Mouse (Mus musculus) fat pad, adult 2 months (tissue): ENCODE data around the gene Dmkn.

Source experiments
- DNase-seq: peaks from one replicate; pipeline ENCODE4 v3.0.0-alpha.2; 2011; ENCODE audit warnings: low read depth, low spot score; ENCODE audit errors: extremely low read depth

The Dmkn gene

GRCm38 (mm10) chr7:30761769-30762352, 1.7 kb upstream of the Dmkn start:
- DNase-seq, result no peak

- DNase-seq, result no peak
Measured at GRCm38 (mm10) chr7:30765173-30765572, 1.6 kb downstream of the Dmkn start.

GRCm38 (mm10) chr7:30766408-30766807, 2.9 kb downstream of the Dmkn start:
- DNase-seq, result no peak

GRCm38 (mm10) chr7:30769236-30769635, 5.7 kb downstream of the Dmkn start:
- DNase-seq, result no peak

GRCm38 (mm10) chr7:30776104-30776503, 12.5 kb downstream of the Dmkn start:
- DNase-seq, result no peak

- DNase-seq, result no peak
Measured at GRCm38 (mm10) chr7:30777081-30777579, 13.6 kb downstream of the Dmkn start.

- no peak for DNase-seq
Measured at GRCm38 (mm10) chr7:30777911-30778310, 14.4 kb downstream of the Dmkn start.

GRCm38 (mm10) chr7:30781792-30782191, 18.2 kb downstream of the Dmkn start:
- DNase-seq, result no peak

- DNase-seq, result peak; percentile 63
Measured at GRCm38 (mm10) chr7:30782658-30783057, 19.1 kb downstream of the Dmkn start.

- no peak for DNase-seq
Measured at GRCm38 (mm10) chr7:30785154-30785553, 21.6 kb downstream of the Dmkn start.

GRCm38 (mm10) chr7:30785721-30786546, 22.4 kb downstream of the Dmkn start:
- DNase-seq, result no peak

- no peak for DNase-seq
Measured at GRCm38 (mm10) chr7:30787377-30788022, 23.9 kb downstream of the Dmkn start, which contains the start of gene Krtdap. TSS of gene Krtdap (plus strand) at chr7:30787896.

GRCm38 (mm10) chr7:30790141-30790540, 26.6 kb downstream of the Dmkn start:
- DNase-seq, result no peak

GRCm38 (mm10) chr7:30791921-30792320, 28.4 kb downstream of the Dmkn start:
- DNase-seq, result no peak

- DNase-seq, result no peak
Measured at GRCm38 (mm10) chr7:30794921-30795320, 31.4 kb downstream of the Dmkn start.

- no peak for DNase-seq
Measured at GRCm38 (mm10) chr7:30796790-30797189, 33.2 kb downstream of the Dmkn start.

GRCm38 (mm10) chr7:30800653-30801052, 37.1 kb downstream of the Dmkn start:
- DNase-seq, result no peak

- no peak for DNase-seq
Measured at GRCm38 (mm10) chr7:30803256-30803655, 39.7 kb downstream of the Dmkn start.

GRCm38 (mm10) chr7:30804026-30804715, 40.6 kb downstream of the Dmkn start:
- DNase-seq, result peak; percentile 98

- DNase-seq, result no peak
Measured at GRCm38 (mm10) chr7:30805924-30806323, 42.4 kb downstream of the Dmkn start.

GRCm38 (mm10) chr7:30810319-30810718, 46.8 kb downstream of the Dmkn start:
- DNase-seq, result no peak
